Mouse (Mus musculus): ENCODE measurements at regions not wholly inside any gene's neighbourhood (a gene's known extent, or its start where the extent isn't known, plus 50 kb on each side); places are given as distances from the start of the nearest gene placed in this dataset.

GRCm38 (mm10) chr6:134320379-134320932, 75.7 kb upstream of the Bcl2l14 start:
- no peak for DNase-seq

DNA sequence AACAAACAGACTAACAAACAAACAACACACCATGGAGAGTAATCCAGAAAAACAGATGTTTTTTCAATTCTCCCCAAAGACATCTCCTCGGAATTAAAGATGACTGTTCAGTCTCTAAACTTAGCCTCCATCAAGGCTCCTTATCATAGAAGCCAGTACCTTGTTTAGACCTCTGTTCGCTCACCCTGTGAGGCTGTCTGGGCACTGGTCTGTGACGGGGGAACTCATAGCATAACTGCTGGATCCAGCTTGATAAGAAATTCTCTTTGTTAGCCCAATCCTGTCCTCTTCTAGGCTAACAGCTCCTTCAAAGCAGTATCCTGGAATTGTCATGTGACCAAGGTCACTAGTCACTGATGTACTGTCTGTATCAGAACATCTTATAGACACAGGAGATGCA, 72.1 kb upstream of the Bcl2l14 start:
- no peak for DNase-seq

- no peak for DNase-seq
Observed at GRCm38 (mm10) chr6:134325564-134325963, 70.6 kb upstream of the Bcl2l14 start.

DNA sequence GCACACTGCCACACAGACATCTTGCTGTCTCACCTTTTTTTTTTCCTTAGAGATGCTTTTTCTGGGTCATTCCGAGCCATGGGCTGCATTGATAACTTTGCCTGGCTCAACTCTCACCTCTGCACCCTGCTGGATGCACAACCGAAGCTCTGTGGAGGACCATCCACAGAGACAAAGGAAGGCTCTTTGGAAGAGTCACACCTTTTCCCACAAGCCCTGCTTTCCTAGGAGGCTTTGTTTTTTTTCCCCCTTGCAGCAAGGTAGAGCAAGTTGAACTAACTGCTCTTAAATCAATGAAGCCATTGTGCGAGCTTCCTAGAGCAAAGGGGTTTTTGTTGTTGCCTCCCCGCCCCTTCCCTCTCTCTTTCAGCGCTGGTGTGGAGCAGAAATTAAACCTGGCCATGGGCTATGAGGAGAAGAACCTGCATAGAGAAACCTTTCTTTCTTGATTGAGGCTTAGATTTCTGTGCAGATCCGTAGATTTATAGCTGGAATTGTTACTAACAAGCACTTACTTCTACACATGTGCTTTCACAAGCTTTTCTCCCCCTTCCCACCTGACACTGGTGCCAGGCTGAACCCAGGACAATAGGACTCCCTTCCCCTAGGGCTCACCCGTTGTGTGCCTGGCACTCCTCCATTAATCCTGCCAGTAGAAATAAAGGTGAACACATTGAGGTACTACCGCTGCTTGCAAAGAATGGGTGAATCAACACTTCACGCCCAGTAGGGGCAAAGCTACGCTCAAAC, 66.4 kb upstream of the Bcl2l14 start:
- DNase-seq = no peak

DNA sequence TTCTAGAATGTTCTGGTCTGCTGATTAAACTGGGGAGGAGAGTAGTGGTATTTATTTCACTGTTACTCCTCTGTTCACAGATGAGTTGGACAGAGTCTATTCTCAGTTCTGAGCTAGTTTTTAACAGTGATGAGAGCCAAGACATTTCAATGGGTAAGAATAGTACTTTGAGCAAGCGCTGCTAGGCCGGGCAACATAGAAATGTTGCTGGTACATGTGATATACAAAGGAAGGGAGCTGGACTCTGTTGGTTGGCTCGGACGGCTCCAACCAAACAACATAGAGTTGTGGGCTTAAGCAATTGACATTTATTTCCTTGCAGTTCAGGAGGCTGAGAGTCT, 65.8 kb upstream of the Bcl2l14 start:
- DNase-seq = no peak

GRCm38 (mm10) chr6:134332718-134333432, 63.2 kb upstream of the Bcl2l14 start:
- DNase-seq = peak; percentile 25

DNA sequence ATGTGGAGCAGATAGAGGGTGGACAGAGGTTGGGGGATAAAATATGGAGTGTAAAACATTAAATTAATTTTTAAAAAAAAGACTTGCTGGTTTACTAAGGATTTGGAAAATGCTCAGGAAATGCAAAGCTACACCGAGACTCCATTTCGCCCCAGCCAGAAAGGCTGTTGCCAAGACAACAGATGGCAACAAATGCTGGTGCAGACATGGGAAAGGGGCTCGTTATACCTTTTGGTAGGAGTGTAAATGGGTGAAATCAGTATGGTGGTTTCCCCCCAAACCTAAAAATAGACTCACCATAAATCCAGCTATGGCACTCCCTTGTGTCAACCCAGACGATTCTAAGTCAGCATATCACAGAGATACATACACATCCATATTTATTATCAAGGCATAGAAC, 60.4 kb upstream of the Bcl2l14 start:
- no peak for DNase-seq

DNA sequence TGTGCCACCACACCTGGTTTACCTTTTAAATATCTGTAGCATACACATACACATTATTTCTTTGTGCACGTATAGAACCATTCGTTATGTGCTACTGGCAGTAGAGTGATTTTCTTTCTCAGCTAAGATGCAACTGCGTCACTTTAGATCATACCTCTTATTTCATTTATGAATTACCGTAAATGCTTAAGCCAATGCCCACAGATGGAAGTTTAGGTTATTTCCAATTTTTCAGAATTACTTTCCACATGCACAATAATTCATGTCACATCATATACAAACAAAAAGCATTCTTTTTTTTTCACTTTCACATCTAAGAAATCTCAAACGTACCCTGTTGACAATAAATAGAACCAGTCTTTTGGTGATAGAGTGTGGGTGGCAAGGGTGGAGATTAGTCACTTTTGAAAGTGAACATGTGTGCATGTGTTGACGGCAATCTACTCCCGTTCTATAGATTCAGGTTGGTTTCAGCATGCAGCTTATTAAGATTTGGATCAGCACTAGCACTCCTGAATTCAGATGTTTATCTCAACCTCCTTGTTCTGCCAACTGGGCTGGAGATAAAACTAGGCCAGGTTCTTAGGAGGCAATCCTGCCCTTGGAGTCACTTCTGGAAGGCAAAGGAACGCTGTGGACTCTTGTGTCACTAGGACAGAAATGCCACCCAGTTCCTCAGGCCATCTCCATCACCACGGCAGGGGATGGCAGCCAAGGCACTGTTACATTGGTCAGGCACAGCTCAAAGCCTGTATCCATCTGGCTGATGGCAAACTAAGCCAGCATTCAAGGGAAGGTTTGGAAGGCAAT, 53.1 kb upstream of the Bcl2l14 start:
- DNase-seq = no peak

- DNase-seq = no peak
Observed at GRCm38 (mm10) chr6:134343606-134343901, 52.6 kb upstream of the Bcl2l14 start.

Data from lung, postnatal 36 days (tissue).